Mouse (Mus musculus) frontal cortex, adult 2 months (tissue): Measurements from ENCODE around the gene Mettl25. TPM values are rescaled to one million over a fixed set of nuclear protein-coding genes. Genes with fewer than 3 reads are reported as not detected.

ENCODE experiments used
- DNase-seq, 2 experiments: peaks; one replicate each; pipeline ENCODE4 v3.0.0; 2022; ENCODE audit warnings: low spot score in 1 of 2; ENCODE audit errors: extremely low spot score in 1 of 2
- polyA plus RNA-seq: library from polyadenylated mRNA; depleted of rRNA; stranded (reverse); fragments of >200 nt; gene quantifications from 2 replicates; pipeline ENCODE4 v1.2.3, GENCODE M21; 2012; rRNA removed

The Mettl25 gene
- polyA plus RNA-seq, 1 experiment: 12.0 TPM

DNA sequence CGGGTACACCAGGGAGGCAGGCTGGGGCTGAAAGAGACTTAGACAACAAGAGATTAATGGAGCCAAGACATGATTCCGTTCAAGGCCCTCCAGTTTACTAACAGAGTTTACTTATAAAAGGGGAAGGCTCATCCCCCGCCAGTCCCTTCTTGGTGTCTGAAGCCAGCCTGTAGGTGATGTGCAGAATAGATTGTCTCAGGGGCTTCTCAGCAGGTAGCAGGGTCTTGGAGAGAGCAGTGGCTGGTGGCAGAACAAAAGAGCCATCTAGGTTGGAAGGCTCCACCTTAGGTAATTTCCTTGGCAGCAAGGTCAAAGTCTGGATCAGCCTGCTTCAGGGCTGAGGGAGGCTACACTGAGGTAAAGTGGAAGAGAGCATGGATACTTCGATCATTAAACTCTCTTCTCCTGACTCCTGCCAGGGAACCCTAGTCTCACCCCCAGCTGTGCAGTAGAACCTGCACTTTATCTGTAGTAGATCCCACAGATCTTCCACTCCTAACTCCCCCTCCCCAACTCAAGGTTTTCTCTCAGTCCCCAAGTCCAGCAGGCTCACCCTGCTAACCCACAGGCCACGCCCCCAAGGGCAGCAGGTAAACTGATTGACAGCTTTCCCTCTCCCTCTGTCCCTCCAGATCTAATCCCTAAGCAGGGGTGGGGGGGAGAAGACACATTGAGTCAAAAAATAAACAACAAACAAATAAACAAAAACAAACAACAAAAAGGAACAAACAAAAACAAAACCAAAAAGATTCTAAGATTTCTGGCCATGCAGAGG is 87.2 kb downstream of the Mettl25 start:
- DNase-seq: no peak

DNA sequence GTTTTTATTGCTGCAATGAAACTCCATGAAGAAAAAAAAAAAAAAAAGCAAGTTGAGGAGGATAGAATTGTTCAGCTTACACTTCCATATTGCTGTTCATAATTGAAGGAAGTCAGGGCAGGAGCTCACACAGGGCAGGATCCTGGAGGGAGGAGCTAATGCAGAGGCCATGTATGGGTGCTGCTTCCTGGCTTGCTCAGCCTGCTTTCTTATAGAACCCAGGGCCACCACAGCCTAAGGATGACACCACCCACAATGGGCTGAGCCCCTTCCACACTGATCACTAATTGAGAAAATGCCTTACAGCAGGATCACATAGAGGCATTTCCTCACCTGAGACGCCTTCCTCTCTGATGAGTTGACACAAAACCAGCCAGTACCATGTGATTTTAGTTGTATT is 95.2 kb downstream of the Mettl25 start:
- DNase-seq: no peak

- DNase-seq: no peak
Measured at GRCm38 (mm10) chr10:105741736-105742135, 99.4 kb downstream of the Mettl25 start.

- no peak for DNase-seq
Measured at GRCm38 (mm10) chr10:105738942-105739341, 102.2 kb downstream of the Mettl25 start.

DNA sequence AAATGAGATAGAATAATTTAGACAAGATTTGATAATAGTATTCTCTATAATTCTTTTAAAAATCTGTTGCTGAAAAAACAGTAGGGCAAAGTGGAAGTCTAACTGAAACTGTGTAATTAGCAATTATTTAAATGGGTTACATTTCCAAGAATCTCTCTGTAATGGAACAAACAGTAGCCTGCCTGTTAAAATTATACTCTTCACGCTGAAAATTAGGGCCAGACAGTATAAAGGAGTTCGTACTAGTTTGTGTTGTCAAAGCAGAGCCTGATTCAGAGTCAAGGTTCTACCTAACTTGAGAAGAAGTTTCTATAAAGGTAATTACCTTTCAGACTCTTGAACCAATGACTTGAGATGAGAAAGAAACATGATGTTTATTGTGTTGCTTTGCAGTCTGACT is 113.4 kb downstream of the Mettl25 start:
- DNase-seq: no peak

DNA sequence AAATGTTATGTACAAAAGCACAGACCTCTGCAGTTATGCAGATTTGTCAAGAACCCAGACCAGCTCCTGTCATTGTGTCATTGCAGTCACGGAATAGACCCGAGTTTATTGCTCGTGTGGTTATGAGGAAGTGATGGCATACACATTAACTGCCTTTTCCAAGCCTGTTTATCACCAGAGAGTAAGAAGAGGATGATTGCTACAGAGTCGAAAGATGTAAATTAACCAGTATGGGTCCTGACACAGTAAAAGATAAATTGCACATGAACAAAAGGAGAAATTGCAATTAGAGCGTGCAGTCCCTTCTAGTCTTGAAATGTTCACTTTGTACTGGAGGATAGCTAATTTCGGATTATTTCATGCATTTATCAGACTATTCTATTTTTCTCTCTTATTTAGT is 113.8 kb downstream of the Mettl25 start:
- no peak for DNase-seq

DNA sequence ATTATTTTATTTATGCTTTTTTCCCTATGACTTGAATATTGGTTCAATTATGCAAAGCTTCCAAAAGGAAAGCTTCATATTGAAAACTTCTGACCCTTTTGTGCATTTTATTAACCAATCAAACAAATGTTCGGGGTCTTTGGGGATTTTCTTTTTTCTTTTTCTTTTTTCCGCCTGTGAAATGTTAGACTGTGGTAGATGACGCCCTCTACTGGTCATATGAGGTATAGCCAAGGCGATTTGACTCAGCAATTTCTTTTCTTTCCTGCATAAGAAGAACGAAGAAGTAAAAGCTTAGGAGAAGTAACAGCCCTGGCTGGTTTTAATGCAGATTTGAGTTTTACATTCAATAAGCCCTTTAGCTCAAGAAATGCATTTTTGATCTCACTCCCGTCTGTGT is 126.3 kb downstream of the Mettl25 start:
- peak in 1 of 2 experiments; percentile 65 for DNase-seq

DNA sequence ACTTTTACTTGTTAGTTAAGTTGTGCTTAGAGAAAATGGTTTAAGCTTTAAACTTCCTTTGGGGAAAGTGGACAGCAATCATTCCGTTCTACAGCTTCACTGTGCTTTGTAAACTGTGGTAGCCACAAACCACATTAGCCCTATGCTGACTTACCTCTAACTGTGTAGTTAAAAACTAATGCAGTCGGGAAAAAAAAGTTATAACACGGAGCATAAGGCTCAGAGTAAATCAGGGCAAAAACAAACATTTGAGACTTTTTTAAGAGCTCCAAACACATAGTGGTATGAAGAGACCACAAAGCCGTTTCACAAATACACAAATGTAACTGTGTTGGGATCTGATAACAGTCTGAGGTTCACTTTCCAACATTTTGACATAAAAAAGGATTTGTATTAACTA is 126.8 kb downstream of the Mettl25 start:
- DNase-seq: no peak

DNA sequence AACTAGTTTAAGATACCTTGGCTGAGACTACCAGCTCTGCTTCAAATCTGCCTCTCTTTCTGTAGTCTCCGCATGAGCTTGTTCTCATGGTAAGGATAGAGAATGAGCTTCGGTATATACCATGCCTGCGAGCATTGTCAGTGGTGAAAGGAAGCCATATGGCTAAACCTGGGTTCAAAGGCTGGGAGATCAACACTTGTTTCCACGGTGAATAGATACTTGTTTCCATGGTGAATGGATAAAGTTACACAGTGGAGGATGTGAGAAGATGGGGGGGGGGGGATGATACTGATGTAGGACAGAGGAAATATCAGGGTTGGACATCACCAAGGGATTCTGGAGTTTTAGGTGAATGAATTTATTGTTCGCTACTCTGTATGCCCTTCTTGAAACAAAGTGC is 128.0 kb downstream of the Mettl25 start:
- no peak for DNase-seq

Other genes starting within 250 kb of the Mettl25 start
- 24.1 and 26.9 TPM in 2 replicates for gene Ccdc59, start 313 bp downstream of the Mettl25 start, polyA plus RNA-seq